Mouse (Mus musculus) heart, embryonic 12.5 days (tissue): ENCODE data around the gene Rora. TPM values are rescaled to one million over a fixed set of nuclear protein-coding genes. Genes with fewer than 3 reads are reported as not detected.
A peak's percentile ranks its signal among the peaks of the same experiment; 100 is the strongest.

Experiments
- ATAC-seq: fragments of 200-750 bp; cut with Nextera tagmentation; 2 replicates; pipeline ENCODE4 v1.8.0; 2017; ENCODE audit warnings: moderate TSS enrichment, moderate library complexity; ENCODE audit not compliant: insufficient number of reproducible peaks, low FRiP score
- H3K27ac ChIP-seq: fragments of 300-500 bp; sonication (generic); 2 replicates; pipeline ENCODE4 v1.5.1; 2016; ENCODE audit warnings: mild to moderate bottlenecking, moderate library complexity; ENCODE audit not compliant: poor library complexity, severe bottlenecking
- H3K27me3 ChIP-seq: fragments of 300-500 bp; sonication (generic); replicated peaks from 2 replicates; pipeline ENCODE4 v1.6.1; 2016; ENCODE audit warnings: mild to moderate bottlenecking, moderate library complexity
- H3K36me3 ChIP-seq: fragments of 300-500 bp; sonication (generic); 2 replicates; pipeline ENCODE4 v1.6.1; 2016; ENCODE audit warnings: mild to moderate bottlenecking, moderate library complexity
- H3K4me1 ChIP-seq: fragments of 300-500 bp; sonication (generic); replicated peaks from 2 replicates; pipeline ENCODE4 v1.6.1; 2016; ENCODE audit warnings: mild to moderate bottlenecking
- H3K4me2 ChIP-seq: fragments of 300-500 bp; sonication (generic); 2 replicates; pipeline ENCODE4 v1.6.1; 2016; ENCODE audit warnings: mild to moderate bottlenecking, moderate library complexity
- H3K4me3 ChIP-seq: fragments of 300-500 bp; sonication (generic); 2 replicates; pipeline ENCODE4 v1.5.1; 2016; ENCODE audit warnings: mild to moderate bottlenecking
- H3K9ac ChIP-seq: fragments of 300-500 bp; sonication (generic); 2 replicates; pipeline ENCODE4 v1.6.1; 2016; ENCODE audit warnings: mild to moderate bottlenecking, moderate library complexity
- H3K9me3 ChIP-seq: fragments of 300-500 bp; sonication (generic); replicated peaks from 2 replicates; pipeline ENCODE4 v1.6.1; 2016; ENCODE audit warnings: mild to moderate bottlenecking, moderate library complexity
- WGBS: fragments of 180-500 bp; shearing (Covaris S2); methylation state at CpG from one replicate; pipeline ENCODE4 v1.1.7; 2016; 5-methylcytosine and 5-hydroxymethylcytosine counted together
- polyA plus RNA-seq: library from polyadenylated mRNA; unstranded; fragments of >200 nt; fragmentation: Nextera tagmentation; extraction: Ambion mirVana; gene quantifications from 2 replicates; pipeline ENCODE4 v1.2.1, GENCODE M21; 2016

Gene Rora
- polyA plus RNA-seq, 1 experiment from 2014 or later = 7.6 TPM

- peaks cover 24% of the 10 kb centered on the region for H3K4me1 ChIP-seq
- WGBS = 82% methylated on average over 8 of the region's 8 CpGs
- ATAC-seq = no peak
- no peaks in the 10 kb centered on the region for H3K9me3 ChIP-seq
- H3K9ac ChIP-seq = no peak overlapping the region
- no peaks in the 10 kb centered on the region for H3K36me3 ChIP-seq
- H3K4me2 ChIP-seq = no peak overlapping the region
- no peak overlapping the region for H3K27ac ChIP-seq
- H3K4me3 ChIP-seq = no peak overlapping the region
- no peaks in the 10 kb centered on the region for H3K27me3 ChIP-seq
Measured at GRCm38 (mm10) chr9:69300296-69300695, 646.7 kb downstream of the Rora start.

GRCm38 (mm10) chr9:69301445-69301844 is 647.9 kb downstream of the Rora start:
- ATAC-seq = no peak
- H3K4me1 ChIP-seq = peaks cover 24% of the 10 kb centered on the region

GRCm38 (mm10) chr9:69301955-69302354 is 648.4 kb downstream of the Rora start:
- no peak overlapping the region for H3K4me3 ChIP-seq
- H3K4me1 ChIP-seq = peaks cover 26% of the 10 kb centered on the region
- no peak overlapping the region for H3K27ac ChIP-seq
- no peak overlapping the region for H3K9ac ChIP-seq
- H3K36me3 ChIP-seq = no peaks in the 10 kb centered on the region
- H3K27me3 ChIP-seq = no peaks in the 10 kb centered on the region
- 24% methylated on average over 4 of the region's 4 CpGs for WGBS
- peak overlapping the region; percentile 39; the same call in 1 of the 2 replicates for H3K4me2 ChIP-seq
- no peak for ATAC-seq
- H3K9me3 ChIP-seq = no peaks in the 10 kb centered on the region

More at GRCm38 (mm10) chr9:69301445-69301844, 647.9 kb downstream of the Rora start:
- WGBS = 22% methylated on average over 9 of the region's 9 CpGs
- Histone ChIP-seq H3K27ac (no peak overlapping the region), H3K4me2 (peak overlapping the region; percentile 39), H3K27me3 (no peaks in the 10 kb centered on the region), H3K9me3 (no peaks in the 10 kb centered on the region), H3K36me3 (no peaks in the 10 kb centered on the region), H3K4me3 (no peak overlapping the region), H3K9ac (no peak overlapping the region)

GRCm38 (mm10) chr9:69302846-69303245 is 649.3 kb downstream of the Rora start:
- H3K9me3 ChIP-seq = no peaks in the 10 kb centered on the region
- ATAC-seq = no peak
- peaks cover 26% of the 10 kb centered on the region for H3K4me1 ChIP-seq
- no peaks in the 10 kb centered on the region for H3K36me3 ChIP-seq
- H3K4me3 ChIP-seq = no peak overlapping the region
- no peak overlapping the region for H3K4me2 ChIP-seq
- no peak overlapping the region for H3K27ac ChIP-seq
- whole genome bisulfite sequencing = 44% methylated on average over 5 of the region's 5 CpGs
- H3K9ac ChIP-seq = no peak overlapping the region
- no peaks in the 10 kb centered on the region for H3K27me3 ChIP-seq

- Histone ChIP-seq H3K4me2 (no peak overlapping the region), H3K36me3 (no peaks in the 10 kb centered on the region), H3K9me3 (no peaks in the 10 kb centered on the region), H3K4me1 (peaks cover 26% of the 10 kb centered on the region), H3K9ac (no peak overlapping the region), H3K27ac (no peak overlapping the region), H3K27me3 (no peaks in the 10 kb centered on the region), H3K4me3 (no peak overlapping the region)
- ATAC-seq = no peak
- WGBS = 75% methylated on average over 4 of the region's 4 CpGs
Measured at GRCm38 (mm10) chr9:69303346-69303944, 649.9 kb downstream of the Rora start.

GRCm38 (mm10) chr9:69303962-69304361 is 650.4 kb downstream of the Rora start:
- Histone ChIP-seq H3K27me3 (no peaks in the 10 kb centered on the region), H3K27ac (no peak overlapping the region), H3K4me3 (no peak overlapping the region), H3K4me2 (no peak overlapping the region), H3K9me3 (no peaks in the 10 kb centered on the region), H3K36me3 (no peaks in the 10 kb centered on the region), H3K4me1 (peaks cover 21% of the 10 kb centered on the region), H3K9ac (no peak overlapping the region)
- ATAC-seq = no peak
- 91% methylated on average over 4 of the region's 4 CpGs for WGBS

- no peaks in the 10 kb centered on the region for H3K36me3 ChIP-seq
- ATAC-seq = no peak
- no peak overlapping the region for H3K9ac ChIP-seq
- no peak overlapping the region for H3K4me2 ChIP-seq
- H3K4me1 ChIP-seq = peaks cover 19% of the 10 kb centered on the region
- no peaks in the 10 kb centered on the region for H3K9me3 ChIP-seq
- no peak overlapping the region for H3K4me3 ChIP-seq
- no peak overlapping the region for H3K27ac ChIP-seq
- WGBS = 63% methylated on average over 10 of the region's 10 CpGs
- H3K27me3 ChIP-seq = no peaks in the 10 kb centered on the region
Measured at GRCm38 (mm10) chr9:69304492-69304891, 650.9 kb downstream of the Rora start.

- Histone ChIP-seq H3K36me3 (no peaks in the 10 kb centered on the region), H3K4me1 (peaks cover 18% of the 10 kb centered on the region), H3K9me3 (no peaks in the 10 kb centered on the region), H3K9ac (no peak overlapping the region), H3K27ac (no peak overlapping the region), H3K4me2 (no peak overlapping the region), H3K27me3 (no peaks in the 10 kb centered on the region), H3K4me3 (no peak overlapping the region)
- WGBS = 67% methylated on average over 3 of the region's 3 CpGs
- no peak for ATAC-seq
Measured at GRCm38 (mm10) chr9:69304991-69305390, 651.4 kb downstream of the Rora start.

- peaks cover 7% of the 10 kb centered on the region; the same call in 1 of the 2 replicates for H3K4me1 ChIP-seq
- H3K4me3 ChIP-seq = no peak overlapping the region
- 75% methylated on average over 9 of the region's 9 CpGs for WGBS
- no peaks in the 10 kb centered on the region for H3K27me3 ChIP-seq
- H3K4me2 ChIP-seq = no peak overlapping the region
- no peak overlapping the region for H3K27ac ChIP-seq
- no peaks in the 10 kb centered on the region for H3K9me3 ChIP-seq
- no peak overlapping the region for H3K9ac ChIP-seq
- no peaks in the 10 kb centered on the region for H3K36me3 ChIP-seq
- ATAC-seq = no peak
Measured at GRCm38 (mm10) chr9:69306734-69307528, 653.3 kb downstream of the Rora start.

GRCm38 (mm10) chr9:69307974-69308373 is 654.4 kb downstream of the Rora start:
- H3K36me3 ChIP-seq = no peaks in the 10 kb centered on the region
- 0 out of 2 replicates have a peak, but pooled peaks cover 2% of the 10 kb centered on the region for H3K4me1 ChIP-seq
- no peak overlapping the region for H3K4me2 ChIP-seq
- H3K27me3 ChIP-seq = no peaks in the 10 kb centered on the region
- no peaks in the 10 kb centered on the region for H3K9me3 ChIP-seq
- H3K27ac ChIP-seq = no peak overlapping the region
- H3K4me3 ChIP-seq = no peak overlapping the region
- no peak for ATAC-seq
- H3K9ac ChIP-seq = no peak overlapping the region
- WGBS = 85% methylated on average over 11 of the region's 11 CpGs

- H3K27me3 ChIP-seq = no peaks in the 10 kb centered on the region
- no peak for ATAC-seq
- no peak overlapping the region for H3K4me2 ChIP-seq
- WGBS = 54% methylated on average over 12 of the region's 12 CpGs
- no peak overlapping the region for H3K27ac ChIP-seq
- H3K9me3 ChIP-seq = no peaks in the 10 kb centered on the region
- peaks cover 18% of the 10 kb centered on the region for H3K4me1 ChIP-seq
- H3K4me3 ChIP-seq = no peak overlapping the region
- H3K36me3 ChIP-seq = no peaks in the 10 kb centered on the region
- no peak overlapping the region for H3K9ac ChIP-seq
Measured at GRCm38 (mm10) chr9:69310524-69310923, 656.9 kb downstream of the Rora start.
